Mouse (Mus musculus): ENCODE results near the gene Fam240b. TPM values are rescaled to one million over a fixed set of nuclear protein-coding genes. Genes with fewer than 3 reads are reported as not detected.

Gene Fam240b
- polyA plus RNA-seq, 2 experiments = not detected

DNA sequence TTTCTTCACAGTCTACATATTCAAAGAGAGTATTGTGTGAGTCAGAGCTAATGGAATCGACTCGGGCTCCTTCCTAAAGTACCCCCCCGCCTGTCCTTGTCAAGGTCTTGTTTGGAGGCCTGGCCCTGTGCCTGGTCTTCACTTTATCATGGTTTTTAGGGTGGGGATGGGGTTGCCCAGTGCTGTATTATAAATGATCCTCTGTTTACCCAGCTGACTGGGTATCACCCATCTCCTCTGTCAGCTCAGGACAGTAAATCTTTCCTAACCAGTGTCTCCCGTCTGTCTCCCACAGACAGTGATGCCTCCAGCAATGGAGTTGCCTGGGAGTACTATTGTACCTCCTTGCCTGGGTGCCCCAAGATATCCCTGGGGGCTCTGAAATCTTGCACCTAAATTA, 19.6 kb downstream of the Fam240b start:
- Histone ChIP-seq H3K27ac (no peak overlapping the region), H3K9ac (replicated peaks) (no peak overlapping the region), H3K4me2 (ENCODE audit: low read depth) (no peak overlapping the region), H3K4me1 (replicated peaks; ENCODE audit: control insufficient read depth in 2 of 2, insufficient read depth in 2 of 2, low read length in 1 of 2) (no peaks in the 10 kb centered on the region), H3K27me3 (ENCODE audit: control insufficient read depth, insufficient read depth, low read length) (no peaks in the 10 kb centered on the region), H3K9me3 (ENCODE audit: control insufficient read depth, low read length) (no peaks in the 10 kb centered on the region), H3K4me3 (ENCODE audit: insufficient read depth in 1 of 2, low read depth in 2 of 2, low read length in 2 of 2) (no peak overlapping the region), H3K36me3 (replicated peaks; ENCODE audit: control insufficient read depth, insufficient read depth, low read depth) (no peaks in the 10 kb centered on the region)
- no peak for ATAC-seq (ENCODE audit: insufficient read depth)
- no peak for DNase-seq (ENCODE audit: low read depth in 3 of 3, low spot score in 3 of 3)
- WGBS (ENCODE audit: insufficient replicate concordance) = 52% methylated on average over 4 of the region's 4 CpGs
- TF ChIP-seq EP300 (IDR thresholded peaks at IDR 0.05; ENCODE audit: low read depth) (no peak), CTCF (IDR thresholded peaks at IDR 0.05; ENCODE audit: low read depth) (no peak)

DNA sequence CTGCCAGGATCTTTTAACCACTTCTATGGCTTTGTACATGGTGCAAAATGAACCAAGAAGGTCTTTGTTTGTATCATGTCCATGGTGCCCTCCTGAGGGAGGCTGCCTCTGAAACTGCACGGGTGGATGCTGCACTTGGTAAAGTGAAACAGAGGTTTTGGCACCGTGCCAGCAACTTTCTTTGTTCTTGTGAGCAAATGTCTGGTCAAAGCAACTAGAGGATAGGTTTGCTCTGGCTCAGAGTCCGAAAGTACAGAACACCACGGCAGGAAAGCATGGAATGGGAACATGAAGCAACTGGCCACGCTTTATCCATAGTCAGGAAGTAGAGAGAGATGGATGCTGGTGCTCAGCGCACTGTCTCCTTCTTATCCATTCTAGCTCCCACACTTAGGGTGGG, 29.7 kb downstream of the Fam240b start:
- TF ChIP-seq EP300 (IDR thresholded peaks at IDR 0.05; ENCODE audit: low read depth) = no peak
- TF ChIP-seq CTCF (IDR thresholded peaks at IDR 0.05; ENCODE audit: low read depth) = no peak
- H3K4me1 ChIP-seq (replicated peaks; ENCODE audit: control insufficient read depth in 2 of 2, insufficient read depth in 2 of 2, low read length in 1 of 2) = no peaks in the 10 kb centered on the region
- no peaks in the 10 kb centered on the region for H3K27me3 ChIP-seq (ENCODE audit: control insufficient read depth, insufficient read depth, low read length)
- DNase-seq (ENCODE audit: low read depth in 3 of 3, low spot score in 3 of 3) (no peak), ATAC-seq (ENCODE audit: insufficient read depth) (no peak)
- no peak overlapping the region for H3K4me2 ChIP-seq (ENCODE audit: low read depth)
- H3K36me3 ChIP-seq (replicated peaks; ENCODE audit: control insufficient read depth, insufficient read depth, low read depth) = no peaks in the 10 kb centered on the region
- no peak overlapping the region for H3K27ac ChIP-seq
- H3K9me3 ChIP-seq (ENCODE audit: control insufficient read depth, low read length) = no peaks in the 10 kb centered on the region
- no peak overlapping the region for H3K9ac ChIP-seq (replicated peaks)
- 49% methylated on average over 6 of the region's 6 CpGs for WGBS (ENCODE audit: insufficient replicate concordance)
- no peak overlapping the region for H3K4me3 ChIP-seq (ENCODE audit: insufficient read depth in 1 of 2, low read depth in 2 of 2, low read length in 2 of 2)

DNA sequence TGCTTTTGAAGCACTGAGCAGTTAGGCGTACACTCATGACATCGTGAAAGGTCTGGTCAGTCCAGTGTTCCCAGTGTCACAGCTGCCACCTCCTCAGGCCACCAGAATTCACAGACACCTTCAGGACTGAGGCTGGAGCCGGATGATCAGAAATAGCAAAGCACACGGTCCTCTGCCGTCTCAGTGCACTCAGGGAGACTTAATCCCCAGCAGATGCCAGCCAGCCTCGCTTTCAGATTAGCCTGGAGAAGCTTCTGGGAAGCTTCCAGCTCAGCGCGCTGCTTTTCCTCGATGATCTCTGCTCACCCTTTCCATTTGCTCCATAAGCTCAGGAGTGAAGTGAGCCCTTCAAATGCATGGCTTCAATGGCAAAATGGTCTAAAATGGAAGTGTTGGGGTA, 32.4 kb downstream of the Fam240b start:
- DNase-seq (ENCODE audit: low read depth in 3 of 3, low spot score in 3 of 3) = no peak
- Histone ChIP-seq H3K9me3 (ENCODE audit: control insufficient read depth, low read length) (no peaks in the 10 kb centered on the region), H3K4me2 (ENCODE audit: low read depth) (no peak overlapping the region), H3K4me1 (replicated peaks; ENCODE audit: control insufficient read depth in 2 of 2, insufficient read depth in 2 of 2, low read length in 1 of 2) (no peaks in the 10 kb centered on the region), H3K9ac (replicated peaks) (no peak overlapping the region), H3K27me3 (ENCODE audit: control insufficient read depth, insufficient read depth, low read length) (no peaks in the 10 kb centered on the region), H3K36me3 (replicated peaks; ENCODE audit: control insufficient read depth, insufficient read depth, low read depth) (no peaks in the 10 kb centered on the region), H3K27ac (no peak overlapping the region), H3K4me3 (ENCODE audit: insufficient read depth in 1 of 2, low read depth in 2 of 2, low read length in 2 of 2) (no peak overlapping the region)
- 64% methylated on average over 9 of the region's 9 CpGs for WGBS (ENCODE audit: insufficient replicate concordance)
- TF ChIP-seq CTCF (IDR thresholded peaks at IDR 0.05; ENCODE audit: low read depth) (no peak), EP300 (IDR thresholded peaks at IDR 0.05; ENCODE audit: low read depth) (no peak)
- ATAC-seq (ENCODE audit: insufficient read depth) = no peak

DNA sequence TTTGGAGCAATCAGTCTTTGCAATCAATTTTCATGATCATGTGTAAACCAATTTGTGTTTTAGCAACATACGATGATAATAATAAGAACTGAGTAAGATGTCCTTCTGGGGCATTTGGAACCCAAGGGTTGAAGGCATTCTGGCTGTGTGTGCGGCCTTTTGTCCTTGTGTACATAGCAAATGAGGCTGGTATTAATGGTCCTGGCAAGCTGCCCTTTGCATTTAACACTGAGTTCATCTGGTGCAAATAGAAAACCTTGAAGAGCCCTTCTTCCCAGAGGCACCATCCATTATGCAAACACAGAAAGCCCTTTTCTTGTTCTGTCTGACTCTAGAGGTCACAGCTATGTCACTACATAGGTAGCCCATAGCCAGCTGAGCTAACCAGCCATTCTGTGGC, 35.0 kb downstream of the Fam240b start:
- Histone ChIP-seq H3K36me3 (replicated peaks; ENCODE audit: control insufficient read depth, insufficient read depth, low read depth) (no peaks in the 10 kb centered on the region), H3K9me3 (ENCODE audit: control insufficient read depth, low read length) (no peaks in the 10 kb centered on the region), H3K27me3 (ENCODE audit: control insufficient read depth, insufficient read depth, low read length) (no peaks in the 10 kb centered on the region), H3K27ac (no peak overlapping the region), H3K9ac (replicated peaks) (no peak overlapping the region), H3K4me2 (ENCODE audit: low read depth) (no peak overlapping the region), H3K4me3 (ENCODE audit: insufficient read depth in 1 of 2, low read depth in 2 of 2, low read length in 2 of 2) (no peak overlapping the region), H3K4me1 (replicated peaks; ENCODE audit: control insufficient read depth in 2 of 2, insufficient read depth in 2 of 2, low read length in 1 of 2) (peaks cover 0 to 7% of the 10 kb centered on the region in 2 experiments; a peak in 1 of 4 replicates)
- TF ChIP-seq CTCF (IDR thresholded peaks at IDR 0.05; ENCODE audit: low read depth) = no peak
- TF ChIP-seq EP300 (IDR thresholded peaks at IDR 0.05; ENCODE audit: low read depth) = no peak
- ATAC-seq (ENCODE audit: insufficient read depth) = no peak
- 63% methylated on average over 2 of the region's 2 CpGs for WGBS (ENCODE audit: insufficient replicate concordance)
- no peak for DNase-seq (ENCODE audit: low read depth in 3 of 3, low spot score in 3 of 3)

DNA sequence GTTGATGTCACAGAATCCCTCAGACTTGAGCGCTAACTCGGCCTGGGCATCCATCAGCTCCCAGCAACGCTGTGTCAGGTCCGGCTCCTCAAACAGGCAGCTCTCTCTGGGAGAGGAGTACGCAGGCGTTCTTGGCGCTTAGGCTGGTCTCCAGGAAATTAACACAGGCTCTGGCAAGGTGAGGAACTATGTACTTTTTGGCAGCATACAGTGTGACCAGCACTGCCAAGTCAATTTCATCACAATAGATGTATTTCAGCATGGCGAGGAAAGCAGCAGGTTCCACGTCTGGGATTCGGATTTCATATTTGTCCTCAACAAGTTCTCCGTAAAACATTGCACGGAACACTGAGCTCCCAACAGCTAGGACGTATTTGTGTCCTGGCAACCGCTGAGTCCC, 39.4 kb downstream of the Fam240b start:
- WGBS (ENCODE audit: insufficient replicate concordance) = 86% methylated on average over 14 of the region's 14 CpGs
- H3K4me2 ChIP-seq (ENCODE audit: low read depth) = no peak overlapping the region; the same call in 1 of the 2 replicates
- no peaks in the 10 kb centered on the region for H3K36me3 ChIP-seq (replicated peaks; ENCODE audit: control insufficient read depth, insufficient read depth, low read depth)

More for the DNA sequence above, 39.4 kb downstream of the Fam240b start:
- H3K9me3 ChIP-seq (ENCODE audit: control insufficient read depth, low read length) = no peaks in the 10 kb centered on the region
- TF ChIP-seq EP300 (IDR thresholded peaks at IDR 0.05; ENCODE audit: low read depth) (no peak), CTCF (IDR thresholded peaks at IDR 0.05; ENCODE audit: low read depth) (no peak)
- H3K27me3 ChIP-seq (ENCODE audit: control insufficient read depth, insufficient read depth, low read length) = no peaks in the 10 kb centered on the region
- no peak overlapping the region for H3K4me3 ChIP-seq (ENCODE audit: insufficient read depth in 1 of 2, low read depth in 2 of 2, low read length in 2 of 2)
- H3K4me1 ChIP-seq (replicated peaks; ENCODE audit: control insufficient read depth in 2 of 2, insufficient read depth in 2 of 2, low read length in 1 of 2) = peaks cover 0 to 13% of the 10 kb centered on the region in 2 experiments; a peak in 2 of 4 replicates
- DNase-seq (ENCODE audit: low read depth in 3 of 3, low spot score in 3 of 3) = no peak
- H3K9ac ChIP-seq (replicated peaks) = no peak overlapping the region
- ATAC-seq (ENCODE audit: insufficient read depth) = no peak
- H3K27ac ChIP-seq = peak overlapping the region; percentile 12; the same call in 1 of the 2 replicates

All from liver, embryonic 14.5 days (tissue).